Mouse (Mus musculus) intestine, embryonic 15.5 days (tissue): Measurements from ENCODE around the gene Kprp. TPM values are rescaled to one million over a fixed set of nuclear protein-coding genes. Genes with fewer than 3 reads are reported as not detected.
"Not testable (repeated sequence)": the region's sequence is repeated elsewhere in the genome, so short reads cannot be mapped to it uniquely, and the experiment has no call there.

Experiments
- ATAC-seq: fragments of 200-750 bp; cut with Nextera tagmentation; 2 replicates; pipeline ENCODE4 v1.8.0; 2017; ENCODE audit warnings: moderate TSS enrichment, moderate library complexity
- H3K27ac ChIP-seq: fragments of 300-500 bp; sonication (generic); 2 replicates; pipeline ENCODE4 v1.5.1; 2015; ENCODE audit warnings: mild to moderate bottlenecking, inconsistent platforms
- H3K27me3 ChIP-seq: fragments of 300-500 bp; sonication (generic); replicated peaks from 2 replicates; pipeline ENCODE4 v1.6.1; 2015; ENCODE audit warnings: inconsistent platforms
- H3K36me3 ChIP-seq: fragments of 300-500 bp; sonication (generic); 2 replicates; pipeline ENCODE4 v1.6.1; 2015; ENCODE audit warnings: inconsistent platforms
- H3K4me1 ChIP-seq: fragments of 300-500 bp; sonication (generic); replicated peaks from 2 replicates; pipeline ENCODE4 v1.6.1; 2015; ENCODE audit warnings: inconsistent platforms
- H3K4me2 ChIP-seq: fragments of 300-500 bp; sonication (generic); replicated peaks from 2 replicates; pipeline ENCODE4 v1.6.1; 2015; ENCODE audit warnings: mild to moderate bottlenecking, inconsistent platforms
- H3K4me3 ChIP-seq: fragments of 300-500 bp; sonication (generic); replicated peaks from 2 replicates; pipeline ENCODE4 v1.5.1; 2015; ENCODE audit warnings: inconsistent platforms
- H3K9ac ChIP-seq: fragments of 300-500 bp; sonication (generic); 2 replicates; pipeline ENCODE4 v1.6.1; 2015; ENCODE audit warnings: inconsistent platforms
- H3K9me3 ChIP-seq: fragments of 300-500 bp; sonication (generic); 2 replicates; pipeline ENCODE4 v1.6.1; 2016; ENCODE audit warnings: inconsistent platforms
- WGBS: fragments of 180-500 bp; shearing (Covaris S2); methylation state at CpG from one replicate; pipeline ENCODE4 v1.1.7; 2015; 5-methylcytosine and 5-hydroxymethylcytosine counted together
- polyA plus RNA-seq: library from polyadenylated mRNA; unstranded; fragments of >200 nt; fragmentation: Nextera tagmentation; extraction: Ambion mirVana; gene quantifications from 2 replicates; pipeline ENCODE4 v1.2.1, GENCODE M21; 2015

Kprp gene
- polyA plus RNA-seq, result not detected in 2 replicates

- Histone ChIP-seq H3K9ac (no peak within 1 kb of the TSS), H3K4me3 (no peak within 1 kb of the TSS), H3K9me3 (no peaks in the 10 kb centered on the region), H3K4me1 (no peaks in the 10 kb centered on the region), H3K36me3 (no peaks in the 10 kb centered on the region), H3K4me2 (no peak within 1 kb of the TSS), H3K27me3 (no peaks in the 10 kb centered on the region), H3K27ac (no peak within 1 kb of the TSS)
- WGBS, result 13% methylated on average over 1 of the region's 1 CpGs
- ATAC-seq, result no peak
Measured at GRCm38 (mm10) chr3:92827108-92827507, at the start of gene Kprp. Gene Kprp (minus strand): TSS chr3:92827247.

GRCm38 (mm10) chr3:92874180-92874579 is 47.1 kb upstream of the Kprp start:
- Histone ChIP-seq H3K9me3 (no peaks in the 10 kb centered on the region), H3K27me3 (no peaks in the 10 kb centered on the region), H3K9ac (no peak overlapping the region), H3K27ac (no peak overlapping the region), H3K36me3 (no peaks in the 10 kb centered on the region), H3K4me1 (no peaks in the 10 kb centered on the region), H3K4me3 (no peak overlapping the region), H3K4me2 (no peak overlapping the region)
- no peak for ATAC-seq
- WGBS, result 87% methylated on average over 3 of the region's 3 CpGs

- Histone ChIP-seq H3K9me3 (no peaks in the 10 kb centered on the region), H3K4me1 (no peaks in the 10 kb centered on the region), H3K4me3 (no peak within 1 kb of the TSS), H3K4me2 (no peak within 1 kb of the TSS), H3K27ac (no peak within 1 kb of the TSS), H3K9ac (no peak within 1 kb of the TSS), H3K36me3 (no peaks in the 10 kb centered on the region), H3K27me3 (no peaks in the 10 kb centered on the region)
- WGBS, result 70% methylated on average over 4 of the region's 4 CpGs
- ATAC-seq, result no peak
Measured at GRCm38 (mm10) chr3:92870116-92870515, 43.1 kb upstream of the Kprp start, which contains the start of gene 2310050C09Rik. Gene 2310050C09Rik (minus strand): TSS chr3:92870216.

- H3K9me3 ChIP-seq, result no peaks in the 10 kb centered on the region
- no peaks in the 10 kb centered on the region for H3K4me1 ChIP-seq
- no peaks in the 10 kb centered on the region for H3K27me3 ChIP-seq
- H3K36me3 ChIP-seq, result no peaks in the 10 kb centered on the region
- H3K9ac ChIP-seq, result no peak within 1 kb of the TSS
- 84% methylated on average over 3 of the region's 3 CpGs for WGBS
- ATAC-seq, result no peak
- no peak within 1 kb of the TSS for H3K4me3 ChIP-seq
- H3K4me2 ChIP-seq, result no peak within 1 kb of the TSS
- H3K27ac ChIP-seq, result no peak within 1 kb of the TSS
Measured at GRCm38 (mm10) chr3:92851186-92851585, 24.1 kb upstream of the Kprp start, which contains the start of gene Lce1l. Gene Lce1l (minus strand): TSS chr3:92851286.

- no peak overlapping the region for H3K9ac ChIP-seq
- no peaks in the 10 kb centered on the region for H3K36me3 ChIP-seq
- no peaks in the 10 kb centered on the region for H3K9me3 ChIP-seq
- no peak for ATAC-seq
- no peak overlapping the region for H3K4me3 ChIP-seq
- no peak overlapping the region for H3K27ac ChIP-seq
- H3K4me2 ChIP-seq, result no peak overlapping the region
- WGBS, result 28% methylated on average over 1 of the region's 1 CpGs
- no peaks in the 10 kb centered on the region for H3K4me1 ChIP-seq
- no peaks in the 10 kb centered on the region for H3K27me3 ChIP-seq
Measured at GRCm38 (mm10) chr3:92825808-92826207, 1.2 kb downstream of the Kprp start.

GRCm38 (mm10) chr3:92816036-92816435 is 11.0 kb downstream of the Kprp start:
- H3K36me3 ChIP-seq, H3K27me3 ChIP-seq, H3K4me2 ChIP-seq, H3K4me1 ChIP-seq, H3K9ac ChIP-seq, ATAC-seq, H3K27ac ChIP-seq, H3K4me3 ChIP-seq, H3K9me3 ChIP-seq: not testable (repeated sequence)
- 88% methylated on average over 2 of the region's 2 CpGs for WGBS

GRCm38 (mm10) chr3:92815581-92815980 is 11.5 kb downstream of the Kprp start:
- 92% methylated on average over 3 of the region's 3 CpGs for WGBS
- no peaks in the 10 kb centered on the region for H3K36me3 ChIP-seq
- H3K9ac ChIP-seq, result no peak overlapping the region
- H3K27ac ChIP-seq, result no peak overlapping the region
- ATAC-seq, result no peak
- H3K4me2 ChIP-seq, result no peak overlapping the region
- no peak overlapping the region for H3K4me3 ChIP-seq
- H3K9me3 ChIP-seq, result no peaks in the 10 kb centered on the region
- no peaks in the 10 kb centered on the region for H3K27me3 ChIP-seq
- no peaks in the 10 kb centered on the region for H3K4me1 ChIP-seq

- no peaks in the 10 kb centered on the region for H3K4me1 ChIP-seq
- no peak within 1 kb of the TSS for H3K27ac ChIP-seq
- H3K4me2 ChIP-seq, result no peak within 1 kb of the TSS
- ATAC-seq, result no peak
- no peaks in the 10 kb centered on the region for H3K36me3 ChIP-seq
- no peak within 1 kb of the TSS for H3K4me3 ChIP-seq
- H3K27me3 ChIP-seq, result no peaks in the 10 kb centered on the region
- no peaks in the 10 kb centered on the region for H3K9me3 ChIP-seq
- no peak within 1 kb of the TSS for H3K9ac ChIP-seq
Measured at GRCm38 (mm10) chr3:92807791-92808190, 19.3 kb downstream of the Kprp start, which contains the start of gene Lce1k. Gene Lce1k (minus strand): TSS chr3:92807891.

GRCm38 (mm10) chr3:92790414-92790813 is 36.6 kb downstream of the Kprp start, which contains the start of gene Lce1j:
Gene Lce1j (minus strand): TSS chr3:92790514.
- H3K27ac ChIP-seq, result no peak within 1 kb of the TSS
- ATAC-seq, result no peak
- no peaks in the 10 kb centered on the region for H3K36me3 ChIP-seq
- no peaks in the 10 kb centered on the region for H3K9me3 ChIP-seq
- no peak within 1 kb of the TSS for H3K9ac ChIP-seq
- no peak within 1 kb of the TSS for H3K4me3 ChIP-seq
- H3K4me1 ChIP-seq, result no peaks in the 10 kb centered on the region
- 78% methylated on average over 1 of the region's 1 CpGs for WGBS
- no peak within 1 kb of the TSS for H3K4me2 ChIP-seq
- H3K27me3 ChIP-seq, result no peaks in the 10 kb centered on the region

- no peaks in the 10 kb centered on the region for H3K9me3 ChIP-seq
- no peak within 1 kb of the TSS for H3K27ac ChIP-seq
- H3K4me2 ChIP-seq, result no peak within 1 kb of the TSS
- H3K9ac ChIP-seq, result no peak within 1 kb of the TSS
- no peak for ATAC-seq
- 98% methylated on average over 1 of the region's 1 CpGs for WGBS
- no peaks in the 10 kb centered on the region for H3K4me1 ChIP-seq
- no peaks in the 10 kb centered on the region for H3K27me3 ChIP-seq
- H3K4me3 ChIP-seq, result no peak within 1 kb of the TSS
- no peaks in the 10 kb centered on the region for H3K36me3 ChIP-seq
Measured at GRCm38 (mm10) chr3:92778799-92779198, 48.2 kb downstream of the Kprp start, which contains the start of gene Lce1i. Gene Lce1i (minus strand): TSS chr3:92778899.

Other genes with a start within 250 kb of the Kprp start
- 3.4 and 5.3 TPM in 2 replicates for gene Smcp, start 238.2 kb downstream of the Kprp start, polyA plus RNA-seq
- not detected in 2 replicates for gene 2210017I01Rik, start 219.8 kb downstream of the Kprp start, polyA plus RNA-seq
- gene Lce6a, start 205.6 kb downstream of the Kprp start, polyA plus RNA-seq, result not detected in 2 replicates
- gene Lce1a1, start 178.9 kb downstream of the Kprp start, polyA plus RNA-seq, result not detected in 2 replicates
- gene Lce1b, start 170.3 kb downstream of the Kprp start, polyA plus RNA-seq, result not detected in 2 replicates
- not detected in 2 replicates for gene Lce1a2, start 156.9 kb downstream of the Kprp start, polyA plus RNA-seq
- not detected in 2 replicates for gene Lce1c, start 148.0 kb downstream of the Kprp start, polyA plus RNA-seq
- not detected in 2 replicates for gene Lce1d, start 140.0 kb downstream of the Kprp start, polyA plus RNA-seq
- gene Lce1e, start 118.2 kb downstream of the Kprp start, polyA plus RNA-seq, result not detected in 2 replicates
- not detected in 2 replicates for gene Lce1f, start 106.9 kb downstream of the Kprp start, polyA plus RNA-seq
- gene Gm38119, start 88.2 kb downstream of the Kprp start, polyA plus RNA-seq, result not detected in 2 replicates
- not detected in 2 replicates for gene Lce1g, start 74.9 kb downstream of the Kprp start, polyA plus RNA-seq
- not detected in 2 replicates for gene Lce1h, start 62.2 kb downstream of the Kprp start, polyA plus RNA-seq
- gene Lce1i, start 48.3 kb downstream of the Kprp start, polyA plus RNA-seq, result not detected in 2 replicates
- not detected in 2 replicates for gene Lce1j, start 36.7 kb downstream of the Kprp start, polyA plus RNA-seq
- gene Lce1k, start 19.4 kb downstream of the Kprp start, polyA plus RNA-seq, result not detected in 2 replicates
- not detected in 2 replicates for gene Lce1l, start 24.0 kb upstream of the Kprp start, polyA plus RNA-seq
- not detected in 2 replicates for gene 2310050C09Rik, start 43.0 kb upstream of the Kprp start, polyA plus RNA-seq
- gene Lce3a, start 99.0 kb upstream of the Kprp start, polyA plus RNA-seq, result not detected in 2 replicates
- not detected in 2 replicates for gene Lce3b, start 105.7 kb upstream of the Kprp start, polyA plus RNA-seq
- not detected in 2 replicates for gene Lce3c, start 117.2 kb upstream of the Kprp start, polyA plus RNA-seq
- not detected in 2 replicates for gene Lce3d, start 130.1 kb upstream of the Kprp start, polyA plus RNA-seq
- not detected in 2 replicates for gene Lce3e, start 139.8 kb upstream of the Kprp start, polyA plus RNA-seq
- not detected in 2 replicates for gene Lce3f, start 165.0 kb upstream of the Kprp start, polyA plus RNA-seq
- not detected in 2 replicates for gene Crct1, start 188.4 kb upstream of the Kprp start, polyA plus RNA-seq
- not detected in 2 replicates for gene Lce1m, start 191.8 kb upstream of the Kprp start, polyA plus RNA-seq
- not detected in 2 replicates for gene Gm4858, start 241.6 kb upstream of the Kprp start, polyA plus RNA-seq